Mouse (Mus musculus) embryonic stem cell, embryonic (primary cell): ENCODE data around the gene Trcg1.
"Not testable (repeated sequence)": the region's sequence is repeated elsewhere in the genome, so short reads cannot be mapped to it uniquely, and the experiment has no call there.

Experiments
- CTCF ChIA-PET, 4 experiments: fragments of 300-600 bp in 2 of 4; fragments of 350-600 bp in 2 of 4; sonication (Branson Sonifier 250); formaldehyde crosslinking; loops; one replicate each; lab custom pipeline; 2022; ENCODE audit warnings: inconsistent platforms in 2 of 4; lab: Charles Lee
- POLR2A ChIA-PET, 4 experiments: fragments of 300-600 bp in 2 of 4; fragments of 350-600 bp in 2 of 4; sonication (Branson Sonifier 250); formaldehyde crosslinking; loops; one replicate each; lab custom pipeline; 2022; ENCODE audit warnings: antibody characterized with exemption in 4 of 4, inconsistent platforms in 1 of 4; lab: Charles Lee

Gene Trcg1

DNA sequence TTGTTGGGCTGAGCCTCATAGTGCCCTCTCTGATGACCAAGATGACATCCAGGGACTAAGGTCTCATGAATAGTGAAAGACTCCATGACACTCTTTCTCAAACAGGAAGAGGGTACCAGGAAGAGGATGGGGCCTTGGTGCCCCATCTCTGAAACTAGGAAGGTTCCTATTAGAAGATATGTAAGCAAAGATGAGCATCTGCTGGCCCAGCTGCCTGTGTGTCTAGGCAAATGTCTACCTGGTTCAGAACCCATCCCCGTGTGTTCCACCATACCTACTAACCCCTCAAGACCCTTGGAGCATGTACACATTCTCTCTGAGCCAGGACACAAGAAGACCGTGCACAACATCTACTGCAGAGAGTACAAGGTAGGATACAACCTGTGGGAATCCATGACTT lies at the start of gene Trcg1:
Gene Trcg1 (plus strand): TSS at position 301 of the 400 bp plus-strand sequence.
- ChIA-PET POLR2A (no interaction called here), CTCF (no interaction called here)

DNA sequence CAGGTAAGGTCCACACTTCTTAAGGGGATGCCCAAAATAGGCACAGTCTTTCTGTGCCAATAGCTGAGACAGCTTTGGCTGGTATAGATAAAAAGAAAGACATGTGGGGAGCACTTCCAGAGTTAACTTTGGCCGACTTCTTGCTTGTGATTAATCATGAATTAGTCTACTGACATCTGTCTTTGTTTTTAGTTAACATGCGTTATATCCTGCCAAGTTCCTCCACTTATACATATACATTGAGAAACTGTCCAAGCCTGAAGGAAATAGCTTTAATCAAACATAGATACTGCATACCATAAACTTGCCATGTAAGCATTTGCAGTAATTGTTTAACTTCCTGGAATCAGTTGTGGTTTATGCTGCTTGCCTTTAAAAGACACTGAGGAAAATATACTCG lies 39.6 kb upstream of the Trcg1 start:
- ChIA-PET CTCF (interaction anchor here in 1 of 4 experiments (0.6 kb wide), 1 partner anchor 62 kb away, joined by 3 read pairs; no protein-coding TSS in a partner anchor), POLR2A (interaction anchor here in 1 of 4 experiments (0.5 kb wide), 1 partner anchor 86 kb away, joined by 5 read pairs; no protein-coding TSS in a partner anchor)

DNA sequence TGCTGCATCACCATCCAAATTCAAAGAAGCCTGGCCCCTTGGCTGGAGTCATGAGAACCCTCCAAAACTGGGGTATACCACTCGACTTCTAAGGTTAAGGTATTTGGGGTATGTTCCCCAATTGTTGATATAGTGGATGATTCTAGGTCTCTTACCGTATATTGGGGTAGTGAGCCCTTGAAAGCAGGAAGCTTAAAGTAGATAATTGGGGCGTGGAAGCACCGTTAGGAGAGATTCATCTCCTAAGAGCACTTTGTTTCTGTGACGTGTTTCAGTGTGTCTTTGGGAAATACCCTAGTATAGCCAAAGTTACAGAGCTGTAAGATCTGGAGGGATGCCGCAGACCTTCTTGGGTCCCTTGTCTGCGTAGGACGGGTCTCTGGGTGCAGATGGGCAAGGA lies 38.9 kb upstream of the Trcg1 start:
- ChIA-PET POLR2A (interaction anchor here in 2 of 4 experiments (0.6 to 1.5 kb wide), 2 partner anchors 10 to 155 kb away, joined by 3 read pairs; no protein-coding TSS in a partner anchor), CTCF (no interaction called here)

DNA sequence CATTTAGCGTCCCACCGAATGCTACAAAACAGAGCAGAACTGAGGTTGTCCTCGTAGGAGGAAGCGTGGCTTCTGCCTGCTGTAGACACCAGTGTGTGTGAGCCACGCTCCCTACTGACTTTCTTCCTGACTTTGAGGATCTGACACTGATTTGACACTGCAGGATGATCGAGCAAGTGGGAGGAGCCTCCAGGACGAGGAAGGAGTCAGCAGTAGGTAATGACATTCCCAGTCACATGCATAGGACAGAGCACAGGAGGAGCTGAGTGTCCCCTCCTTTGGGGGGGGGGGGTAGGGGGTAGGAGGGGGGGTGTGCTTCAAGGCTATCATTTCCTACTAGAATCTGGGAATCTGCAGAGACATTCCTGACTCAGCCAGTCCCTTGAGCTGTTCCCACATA lies 33.4 kb upstream of the Trcg1 start:
- POLR2A ChIA-PET, result interaction anchor here in 2 of 4 experiments (0.6 to 3.0 kb wide), 20 partner anchors 9 to 737 kb away, joined by 3 to 12 read pairs (median 3); partner anchors contain the start of genes Man2c1 (in 2 of the 2), Commd4 (in 1 of the 2) and Sema7a (in 1 of the 2)
- CTCF ChIA-PET, result interaction anchor here in 1 of 4 experiments (0.6 to 1.0 kb wide), 2 partner anchors 72 to 281 kb away, joined by 3 to 6 read pairs; no protein-coding TSS in a partner anchor

DNA sequence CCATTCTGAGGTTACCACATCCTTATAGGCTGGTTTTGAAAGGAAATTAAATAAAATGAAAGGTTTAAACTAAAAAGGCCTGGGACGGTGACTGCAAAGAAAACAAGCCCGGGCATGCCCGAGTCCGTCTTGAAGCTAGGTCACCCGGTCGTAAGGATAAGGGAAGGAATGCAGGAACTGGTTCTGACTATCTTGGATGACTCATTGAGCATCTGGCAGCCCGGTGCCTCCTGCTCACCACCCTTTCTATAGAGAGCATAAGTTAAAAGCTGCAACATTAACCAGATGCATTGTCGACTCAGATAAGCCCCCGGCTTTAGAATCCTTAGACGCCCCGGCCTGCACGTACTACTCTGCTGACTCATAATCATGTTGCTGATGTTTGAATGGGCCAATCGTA lies 32.8 kb upstream of the Trcg1 start:
- CTCF ChIA-PET, result not testable (repeated sequence)
- POLR2A ChIA-PET, result interaction anchor here in 2 of 4 experiments (0.6 to 3.0 kb wide), 20 partner anchors 8 to 736 kb away, joined by 3 to 12 read pairs (median 3); partner anchors contain the start of genes Man2c1 (in 2 of the 2), Commd4 (in 1 of the 2), Neil1 (in 1 of the 2) and Sema7a (in 1 of the 2)

DNA sequence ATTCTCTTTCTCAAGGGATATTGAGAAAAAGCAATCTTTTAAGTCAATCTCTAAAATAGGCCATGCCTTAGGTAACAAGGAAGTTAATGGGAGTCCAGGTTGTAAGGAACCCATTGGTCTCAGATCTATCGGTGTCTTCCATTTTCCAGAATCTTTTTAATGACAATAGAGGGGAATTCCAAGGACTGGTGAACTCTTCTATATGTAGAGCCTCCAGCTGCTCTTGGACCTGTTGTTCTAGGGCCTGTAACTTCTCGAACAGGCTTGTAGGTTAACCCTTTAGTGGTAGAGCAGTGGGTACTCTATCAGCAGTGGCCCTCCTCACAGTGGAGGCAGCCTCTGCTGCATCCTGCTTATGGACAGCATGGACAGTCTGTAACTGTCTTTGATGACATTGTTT lies 29.5 kb upstream of the Trcg1 start:
- POLR2A ChIA-PET, result interaction anchor here in 2 of 4 experiments (0.6 to 1.3 kb wide), 2 partner anchors 9 to 22 kb away, joined by 3 read pairs; no protein-coding TSS in a partner anchor
- CTCF ChIA-PET, result interaction anchor here in 2 of 4 experiments (1.2 to 3.1 kb wide), 3 partner anchors 11 to 316 kb away, joined by 4 to 12 read pairs (median 7); no protein-coding TSS in a partner anchor

DNA sequence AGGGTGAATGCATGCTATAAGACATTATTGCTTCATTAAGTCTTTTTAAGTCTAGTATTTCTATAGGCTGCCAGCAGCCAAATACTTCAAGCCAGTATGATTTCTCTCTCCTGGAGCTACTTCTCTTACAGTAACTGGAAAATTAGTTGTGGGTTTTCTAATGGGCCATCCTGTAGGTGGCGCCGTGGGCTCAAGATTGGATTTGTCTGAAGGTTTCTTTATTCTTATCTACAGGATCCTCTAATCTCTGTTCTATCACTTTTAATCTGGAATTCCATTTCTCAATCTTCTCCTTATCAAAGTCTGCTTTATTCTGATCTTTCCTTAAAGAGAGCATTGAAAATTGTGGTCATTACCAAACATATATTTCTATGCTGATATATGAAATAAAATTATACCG lies 27.0 kb upstream of the Trcg1 start:
- CTCF ChIA-PET, result interaction anchor here (0.6 to 1.3 kb wide), 30 partner anchors 8 to 446 kb away, joined by 3 to 9 read pairs (median 3); partner anchors contain the start of genes 1700017B05Rik (in 1 of the 4), Commd4 (in 1 of the 4), Cox5a (in 1 of the 4) and Csk (in 1 of the 4)

DNA sequence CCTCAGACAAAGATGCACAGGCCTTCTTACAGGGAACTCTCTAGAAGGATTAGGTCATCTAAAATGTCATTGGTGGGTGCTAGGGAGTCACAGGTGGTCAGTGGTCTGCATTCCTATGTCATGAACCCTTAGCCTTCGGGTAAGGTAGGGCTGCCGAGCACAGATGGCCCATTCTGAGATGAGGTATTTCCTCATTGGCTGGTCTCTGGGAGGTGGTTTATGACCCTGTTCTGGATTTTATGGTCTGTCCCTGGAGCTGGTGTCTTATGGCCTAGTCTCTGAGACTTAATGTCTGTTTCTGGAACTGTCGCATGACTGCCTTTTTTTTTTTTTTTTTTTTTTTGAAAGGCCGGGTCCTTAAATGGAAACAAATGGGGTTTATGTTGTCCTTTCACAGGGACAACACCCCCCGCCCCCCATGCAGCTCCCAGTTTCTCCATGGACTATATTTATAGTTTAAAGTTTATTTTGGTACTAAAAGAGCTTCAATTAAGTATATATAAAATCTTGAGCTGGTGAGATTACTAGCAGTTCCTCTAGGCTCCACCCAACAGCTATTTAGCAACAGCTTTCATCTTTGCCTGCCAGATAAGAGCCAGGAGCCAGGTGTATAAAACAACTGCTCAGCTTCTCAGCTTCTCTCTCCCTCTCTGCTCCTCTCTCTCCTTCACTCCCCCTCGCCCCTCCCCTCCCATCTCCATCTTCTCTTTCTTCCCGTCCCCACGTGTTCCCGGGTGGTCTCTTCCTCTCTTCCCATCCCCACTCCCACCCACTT lies 23.7 kb upstream of the Trcg1 start:
- POLR2A ChIA-PET, result interaction anchor here in 3 of 4 experiments (0.6 to 1.9 kb wide), 16 partner anchors 8 to 1045 kb away, joined by 3 to 8 read pairs (median 4); no protein-coding TSS in a partner anchor
- CTCF ChIA-PET, result interaction anchor here in 3 of 4 experiments (0.6 to 1.2 kb wide), 5 partner anchors 50 to 417 kb away, joined by 3 to 4 read pairs (median 3); no protein-coding TSS in a partner anchor

More for the DNA sequence above, 27.0 kb upstream of the Trcg1 start:
- POLR2A ChIA-PET, result interaction anchor here in 3 of 4 experiments (0.7 to 1.9 kb wide), 8 partner anchors 11 to 276 kb away, joined by 3 to 5 read pairs (median 3); partner anchors contain the start of gene Ppcdc (in 1 of the 3)

DNA sequence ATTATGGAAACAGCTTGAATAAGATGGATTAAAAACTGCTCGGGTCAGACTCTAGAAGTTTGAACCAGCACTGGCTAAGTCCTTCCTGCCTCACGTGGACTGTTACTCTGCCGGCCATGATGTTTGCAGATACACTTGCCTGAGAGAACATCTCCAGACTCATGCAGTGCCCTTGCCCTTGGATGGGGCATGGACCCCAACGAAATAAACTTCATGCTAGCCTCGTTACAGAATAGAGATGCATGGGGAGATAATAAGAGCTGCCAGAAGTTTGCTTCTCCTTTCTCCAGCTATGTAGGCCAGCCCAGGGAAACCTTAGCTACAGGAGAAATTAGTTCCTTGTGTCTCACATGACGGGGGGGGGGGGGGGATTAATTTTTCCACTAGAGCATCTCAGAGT lies 21.9 kb upstream of the Trcg1 start:
- CTCF ChIA-PET, result interaction anchor here in 1 of 4 experiments (0.6 kb wide), 1 partner anchor 12 kb away, joined by 5 read pairs; no protein-coding TSS in a partner anchor
- POLR2A ChIA-PET, result interaction anchor here in 2 of 4 experiments (0.6 to 1.5 kb wide), 6 partner anchors 9 to 1080 kb away, joined by 3 to 4 read pairs (median 4); partner anchors contain the start of gene Snupn (in 1 of the 2)

DNA sequence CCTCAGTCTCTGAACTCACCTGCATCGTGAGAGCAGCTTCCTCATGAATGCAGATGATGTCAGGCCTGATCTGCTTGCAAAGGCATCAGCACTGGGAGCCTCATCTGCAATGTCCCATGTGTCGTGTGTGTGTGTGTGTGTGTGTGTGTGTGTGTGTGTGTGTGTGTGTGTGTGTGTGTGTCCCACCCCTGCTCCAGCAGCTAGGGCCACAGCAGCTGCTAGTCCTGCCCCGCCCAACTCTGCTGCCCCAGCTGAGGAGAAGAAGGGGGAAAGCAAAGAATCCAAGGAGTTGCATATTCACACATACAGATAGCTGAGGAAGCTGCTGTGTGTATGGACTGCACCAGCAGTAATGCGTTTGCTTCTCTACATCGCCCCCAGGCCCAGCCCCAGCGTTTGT lies 19.1 kb upstream of the Trcg1 start:
- CTCF ChIA-PET, result interaction anchor here (0.5 to 1.6 kb wide), 7 partner anchors 10 to 331 kb away, joined by 3 to 16 read pairs (median 4); partner anchors contain the start of gene Neil1 (in 1 of the 4)
- POLR2A ChIA-PET, result interaction anchor here (0.6 to 3.2 kb wide), 20 partner anchors 8 to 594 kb away, joined by 3 to 12 read pairs (median 4); partner anchors contain the start of genes 1700017B05Rik (in 1 of the 4), Rpp25 (in 1 of the 4), Sin3a (in 1 of the 4) and Snupn (in 1 of the 4)

DNA sequence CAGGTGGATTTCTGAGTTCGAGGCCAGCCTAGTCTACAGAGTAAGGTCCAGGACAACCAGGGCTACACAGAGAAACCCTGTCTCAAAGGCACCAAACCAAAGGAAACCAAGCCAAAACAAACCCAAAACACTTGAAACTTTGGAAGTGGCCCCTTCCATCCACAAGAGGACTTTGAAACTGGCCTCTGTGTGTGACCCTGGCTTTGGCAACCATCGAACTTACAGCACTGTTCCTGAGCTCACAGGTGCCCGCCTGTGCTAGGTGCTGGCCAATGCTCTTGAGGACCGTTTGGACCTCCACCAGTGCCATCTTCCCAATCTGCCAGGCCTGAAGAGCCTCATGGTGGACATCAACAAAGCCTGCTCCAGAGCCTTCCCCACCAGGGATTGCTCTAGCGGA lies 17.6 kb upstream of the Trcg1 start:
- CTCF ChIA-PET, result interaction anchor here in 2 of 4 experiments (0.7 to 1.3 kb wide), 3 partner anchors 10 to 327 kb away, joined by 3 to 4 read pairs (median 3); no protein-coding TSS in a partner anchor
- POLR2A ChIA-PET, result interaction anchor here in 3 of 4 experiments (0.8 to 3.2 kb wide), 16 partner anchors 9 to 327 kb away, joined by 3 to 12 read pairs (median 4); partner anchors contain the start of genes Snupn (in 2 of the 3), 1700017B05Rik (in 1 of the 3) and Man2c1 (in 1 of the 3)

DNA sequence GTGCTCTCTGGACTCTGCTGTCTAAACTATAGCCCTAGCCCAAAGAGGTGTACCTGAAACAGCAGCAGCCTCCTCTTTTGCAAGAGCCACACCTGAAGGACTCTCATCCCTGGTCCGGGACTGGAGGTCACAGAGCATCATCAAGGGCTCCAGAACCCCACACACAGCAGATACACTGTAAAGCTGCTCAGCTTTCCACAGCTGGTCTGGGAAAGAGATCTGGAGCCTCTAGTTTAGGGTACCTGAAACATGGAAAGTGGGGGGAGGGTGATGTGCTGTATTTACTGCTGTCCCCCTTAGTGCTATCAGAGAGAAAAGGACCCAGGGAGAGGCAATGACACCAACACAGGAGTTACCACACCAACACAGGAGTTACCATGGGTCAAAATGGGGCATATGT lies 16.8 kb upstream of the Trcg1 start:
- ChIA-PET CTCF (interaction anchor here (0.5 to 2.4 kb wide), 8 partner anchors 10 to 1953 kb away, joined by 3 to 12 read pairs (median 3); partner anchors contain the start of gene Commd4 (in 1 of the 4)), POLR2A (interaction anchor here in 3 of 4 experiments (0.6 to 3.2 kb wide), 12 partner anchors 8 to 328 kb away, joined by 3 to 12 read pairs (median 5); partner anchors contain the start of gene Man2c1 (in 2 of the 3))

DNA sequence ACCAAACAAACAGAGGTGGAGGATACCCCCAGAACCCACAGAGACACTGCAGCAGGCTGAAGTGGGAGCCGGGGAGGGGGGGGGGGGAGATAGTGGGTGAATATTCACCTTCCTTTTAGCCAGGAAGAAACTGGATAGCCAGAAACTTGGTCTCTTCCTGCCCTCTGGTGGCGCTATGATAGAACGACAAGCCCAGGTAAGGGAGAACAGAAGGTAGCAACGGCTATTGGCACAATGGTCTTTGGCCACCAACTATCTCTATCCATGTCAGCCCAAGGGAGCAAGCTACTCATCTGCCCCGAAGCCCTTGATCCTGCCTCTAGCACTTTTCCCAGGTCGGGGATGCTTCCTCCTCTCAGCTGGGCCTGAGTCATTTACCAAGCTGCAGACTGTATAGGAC lies 16.0 kb upstream of the Trcg1 start:
- POLR2A ChIA-PET, result interaction anchor here in 2 of 4 experiments (0.6 to 3.2 kb wide), 11 partner anchors 8 to 431 kb away, joined by 3 to 12 read pairs (median 5); partner anchors contain the start of gene Snupn (in 1 of the 2)
- CTCF ChIA-PET, result interaction anchor here (0.6 to 2.4 kb wide), 15 partner anchors 11 to 331 kb away, joined by 3 to 12 read pairs (median 4); partner anchors contain the start of genes Man2c1 (in 2 of the 4) and Commd4 (in 1 of the 4)

DNA sequence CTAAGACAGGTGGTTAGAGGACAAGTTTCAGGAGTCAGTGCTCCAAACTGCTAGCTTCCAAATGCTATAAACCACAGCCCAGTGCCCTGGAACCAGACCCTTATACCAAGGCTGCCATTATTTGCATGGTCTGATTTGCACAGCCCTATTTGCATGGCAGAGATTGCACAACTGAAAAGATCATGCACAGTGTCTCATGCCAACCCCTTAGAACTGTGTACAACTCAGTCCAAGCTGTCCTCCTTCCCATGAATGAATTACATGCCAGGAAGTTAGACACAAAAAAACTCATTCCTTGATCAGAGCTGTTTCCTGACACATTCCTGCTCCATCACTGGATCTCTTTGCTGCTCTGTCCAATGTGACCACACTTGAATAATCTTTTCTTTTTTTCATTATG lies 13.0 kb upstream of the Trcg1 start:
- ChIA-PET POLR2A (interaction anchor here in 1 of 4 experiments (1.0 to 1.9 kb wide), 3 partner anchors 9 to 60 kb away, joined by 3 to 6 read pairs (median 4); no protein-coding TSS in a partner anchor), CTCF (interaction anchor here in 1 of 4 experiments (0.5 kb wide), 1 partner anchor 15 kb away, joined by 3 read pairs; no protein-coding TSS in a partner anchor)

DNA sequence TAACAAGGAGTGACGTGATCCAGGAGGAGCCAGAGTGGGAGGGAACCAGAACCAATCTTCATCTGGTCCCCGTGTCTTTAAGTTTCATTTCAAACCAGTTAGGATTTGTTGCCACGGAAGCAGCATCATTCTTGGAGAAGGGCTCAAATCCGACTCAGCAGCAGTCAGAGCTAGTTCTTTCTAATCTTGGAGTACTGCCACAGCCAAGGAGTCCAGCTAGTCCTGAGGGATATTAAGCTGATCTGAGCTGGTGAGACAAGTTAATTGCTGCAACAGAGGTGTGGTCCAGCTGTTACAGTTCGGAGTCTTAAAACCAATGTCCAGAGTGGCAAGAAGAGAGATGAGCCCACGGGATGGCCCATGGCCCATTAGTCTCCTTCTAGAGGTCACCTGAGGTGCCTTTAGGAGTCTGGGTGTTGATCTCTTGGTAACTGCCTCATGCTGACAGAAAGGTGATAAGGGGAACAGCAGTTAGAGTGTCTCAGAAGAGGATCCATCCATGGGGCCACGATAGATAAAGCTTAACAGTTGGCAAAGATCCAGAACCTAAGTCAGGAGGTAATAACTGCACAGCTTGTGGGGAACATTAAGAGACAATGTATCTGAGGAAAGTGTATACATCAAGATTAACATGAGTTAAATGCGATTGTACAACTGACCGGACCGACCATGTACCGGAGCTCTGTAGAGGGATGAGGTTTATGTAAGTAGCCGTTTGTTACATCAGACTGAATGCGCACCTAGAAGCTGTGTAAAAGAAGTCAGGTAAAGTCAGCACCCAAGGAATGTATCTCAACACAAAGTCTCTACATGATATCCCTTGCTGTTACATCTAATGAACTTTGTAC lies 10.4 kb upstream of the Trcg1 start:
- ChIA-PET CTCF (interaction anchor here in 1 of 4 experiments (0.6 kb wide), 1 partner anchor 202 kb away, joined by 4 read pairs; no protein-coding TSS in a partner anchor), POLR2A (interaction anchor here in 2 of 4 experiments (0.8 to 1.4 kb wide), 5 partner anchors 20 to 153 kb away, joined by 3 to 6 read pairs (median 3); no protein-coding TSS in a partner anchor)

DNA sequence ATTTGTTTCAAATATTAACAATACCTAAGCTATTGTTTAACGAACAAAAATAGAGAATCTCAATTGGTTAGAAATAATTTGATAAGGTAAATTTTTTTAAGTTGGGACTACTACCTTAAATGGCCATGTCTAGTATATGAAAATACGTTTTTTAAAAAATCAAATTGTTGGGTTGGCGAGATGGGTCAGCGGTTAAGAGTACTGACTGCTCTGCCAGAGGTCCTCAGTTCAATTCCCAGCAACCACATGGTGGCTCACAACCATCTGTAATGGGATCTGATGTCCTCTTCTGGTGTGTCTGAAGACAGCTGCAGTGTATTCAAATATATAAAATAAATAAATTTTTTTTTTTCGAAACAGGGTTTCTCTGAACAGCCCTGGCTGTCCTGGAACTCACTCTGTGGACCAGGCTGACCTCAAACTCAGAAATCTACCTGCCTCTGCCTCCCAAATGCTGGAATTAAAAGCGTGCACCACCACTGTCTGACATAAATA lies 9.7 kb upstream of the Trcg1 start:
- ChIA-PET CTCF (interaction anchor here in 1 of 4 experiments (0.6 kb wide), 1 partner anchor 202 kb away, joined by 4 read pairs; no protein-coding TSS in a partner anchor), POLR2A (interaction anchor here in 2 of 4 experiments (1.1 to 1.4 kb wide), 4 partner anchors 19 to 153 kb away, joined by 3 to 6 read pairs (median 3); no protein-coding TSS in a partner anchor)
